Mouse (Mus musculus) regulatory T cell (primary cell): ENCODE results near the gene Enpp1.

ENCODE experiments used
- in situ Hi-C: fragments of 300-600 bp; cut with MboI, MseI; formaldehyde crosslinking; loops from one replicate; pipeline ENCODE4 v1.15.1; 2025; ENCODE audit warnings: high pct_unique_total_duplicates

Gene Enpp1

GRCm38 (mm10) chr10:24711480-24712366 is at the start of gene Enpp1:
Gene Enpp1 (minus strand): TSS chr10:24712159.
- in situ Hi-C loops = loop anchor here (10.0 kb wide), 1 partner anchor 297 kb away; no protein-coding TSS in a partner anchor

GRCm38 (mm10) chr10:24758326-24758915 is 46.5 kb upstream of the Enpp1 start:
- in situ Hi-C loops = loop anchor here (10.0 kb wide), 1 partner anchor 114 kb away; no protein-coding TSS in a partner anchor

DNA sequence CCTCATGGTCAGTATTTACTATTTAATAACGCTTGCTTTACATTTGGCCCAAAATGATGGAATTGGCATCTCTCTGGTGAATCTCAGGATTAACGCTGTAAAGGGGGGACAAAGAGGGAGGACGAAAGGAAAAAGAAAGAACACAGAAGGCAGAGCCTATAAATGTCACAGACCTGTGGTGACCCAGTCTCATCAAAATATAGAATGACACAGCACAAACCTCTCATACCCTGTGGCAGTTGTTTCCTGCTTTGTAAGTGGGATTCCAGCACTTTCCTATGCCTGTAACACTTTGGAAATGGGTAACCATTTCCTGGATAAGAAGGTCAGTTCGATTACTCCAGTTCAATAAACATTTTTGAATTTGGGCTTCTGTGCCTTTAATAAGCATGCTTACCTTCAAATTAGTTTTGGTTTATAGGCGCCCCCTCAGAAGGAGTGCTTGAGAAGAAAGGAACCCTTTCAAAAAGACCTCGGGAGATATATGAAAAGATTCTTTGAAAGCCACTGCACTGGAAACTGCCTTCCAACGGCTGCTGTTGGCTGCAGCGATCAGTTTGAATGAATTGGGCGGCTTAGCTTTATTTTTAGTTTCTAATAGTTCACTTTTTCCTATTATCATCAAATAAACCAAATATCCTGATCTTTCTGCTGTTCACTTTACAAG is 43.0 kb upstream of the Enpp1 start:
- in situ Hi-C loops = loop anchor here (10.0 kb wide), 1 partner anchor 110 kb away; no protein-coding TSS in a partner anchor

DNA sequence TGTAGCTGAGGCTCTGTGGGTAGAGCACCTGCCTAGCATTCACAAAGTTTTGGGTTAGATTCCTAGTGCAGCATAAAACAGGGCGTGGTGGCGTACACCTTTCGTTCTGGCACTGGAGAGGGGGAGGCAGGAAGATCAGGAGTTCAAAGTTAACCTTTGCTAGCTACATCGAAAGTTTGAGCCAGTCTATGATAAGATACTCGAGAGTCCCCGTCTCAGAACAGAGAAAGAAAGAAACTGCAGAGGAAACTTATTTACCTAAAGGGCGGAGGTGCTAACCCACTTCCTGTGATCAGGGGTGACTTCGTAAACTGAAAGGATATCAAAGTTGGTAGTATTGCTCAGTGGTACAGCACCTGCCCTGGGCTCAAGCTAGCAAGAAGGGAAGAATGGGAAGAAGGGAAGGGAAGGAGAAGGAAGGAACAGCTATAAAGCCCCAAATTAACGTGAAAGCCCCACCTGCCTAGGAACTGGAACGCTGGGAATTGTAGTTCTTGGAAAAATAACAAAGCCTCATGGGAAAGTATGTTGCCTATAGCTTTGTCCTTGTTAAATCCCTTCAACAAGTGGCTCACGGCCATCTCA is 42.4 kb upstream of the Enpp1 start:
- in situ Hi-C loops = loop anchor here (10.0 kb wide), 1 partner anchor 110 kb away; no protein-coding TSS in a partner anchor

DNA sequence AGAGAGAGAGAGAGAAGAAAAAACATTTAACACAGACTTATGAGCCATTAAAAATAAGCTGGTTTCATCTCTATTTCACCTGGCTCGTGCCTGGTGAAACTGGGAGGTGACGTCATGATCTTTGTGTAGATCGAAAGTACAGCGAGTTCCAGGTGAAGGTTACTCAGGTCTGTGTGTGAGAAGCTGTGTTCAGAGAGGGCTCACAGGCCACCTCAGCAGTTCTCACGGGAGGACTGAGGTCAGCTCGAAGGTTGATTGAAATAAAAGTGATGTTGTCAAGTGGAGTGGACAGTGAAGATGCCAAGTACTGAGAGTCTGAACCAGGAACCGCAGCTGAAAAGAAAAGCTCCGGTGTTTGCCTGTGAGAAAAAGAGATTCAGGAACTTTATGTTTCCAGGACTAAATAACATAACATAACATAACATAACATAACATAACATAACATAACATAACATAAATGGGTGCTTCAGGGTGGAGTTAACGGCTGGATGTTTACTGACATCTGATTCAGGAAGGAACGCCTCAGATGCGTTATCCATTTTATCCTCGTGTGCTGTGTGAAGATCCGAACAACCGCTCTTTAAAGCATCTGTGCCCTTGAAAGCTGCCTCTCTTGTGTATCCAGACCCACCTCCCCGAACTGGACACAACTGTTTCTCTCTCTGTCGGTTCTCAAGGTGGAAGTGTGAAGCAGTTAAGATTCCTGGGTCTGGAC is 41.7 kb upstream of the Enpp1 start:
- in situ Hi-C loops = loop anchor here (10.0 kb wide), 1 partner anchor 109 kb away; no protein-coding TSS in a partner anchor

DNA sequence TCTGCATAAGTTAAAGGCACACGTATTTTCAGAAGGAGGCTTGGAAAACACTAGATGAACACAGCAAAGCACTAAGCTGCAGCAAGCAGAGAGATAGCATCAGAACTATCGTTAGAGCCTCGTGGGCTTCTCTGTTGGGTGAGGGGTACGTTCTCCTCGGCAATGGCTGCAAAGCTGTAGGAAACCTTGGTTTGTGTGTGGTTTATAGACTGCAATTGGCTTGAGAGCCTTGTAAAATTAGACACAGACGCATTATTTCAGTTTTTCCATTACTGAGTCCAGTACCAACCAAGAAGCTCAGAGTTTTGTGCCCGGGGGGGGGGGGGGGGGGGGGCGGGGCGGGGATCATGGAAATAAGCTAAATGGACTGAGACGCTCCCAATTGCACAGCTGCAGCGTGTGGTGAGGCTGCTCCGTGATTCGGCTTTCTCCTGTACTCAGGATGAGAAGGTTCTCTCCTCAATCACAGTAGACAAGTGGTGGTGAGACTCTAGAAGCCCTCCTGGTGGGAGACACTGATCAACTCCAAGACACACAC is 31.1 kb upstream of the Enpp1 start:
- in situ Hi-C loops = no loop called here

DNA sequence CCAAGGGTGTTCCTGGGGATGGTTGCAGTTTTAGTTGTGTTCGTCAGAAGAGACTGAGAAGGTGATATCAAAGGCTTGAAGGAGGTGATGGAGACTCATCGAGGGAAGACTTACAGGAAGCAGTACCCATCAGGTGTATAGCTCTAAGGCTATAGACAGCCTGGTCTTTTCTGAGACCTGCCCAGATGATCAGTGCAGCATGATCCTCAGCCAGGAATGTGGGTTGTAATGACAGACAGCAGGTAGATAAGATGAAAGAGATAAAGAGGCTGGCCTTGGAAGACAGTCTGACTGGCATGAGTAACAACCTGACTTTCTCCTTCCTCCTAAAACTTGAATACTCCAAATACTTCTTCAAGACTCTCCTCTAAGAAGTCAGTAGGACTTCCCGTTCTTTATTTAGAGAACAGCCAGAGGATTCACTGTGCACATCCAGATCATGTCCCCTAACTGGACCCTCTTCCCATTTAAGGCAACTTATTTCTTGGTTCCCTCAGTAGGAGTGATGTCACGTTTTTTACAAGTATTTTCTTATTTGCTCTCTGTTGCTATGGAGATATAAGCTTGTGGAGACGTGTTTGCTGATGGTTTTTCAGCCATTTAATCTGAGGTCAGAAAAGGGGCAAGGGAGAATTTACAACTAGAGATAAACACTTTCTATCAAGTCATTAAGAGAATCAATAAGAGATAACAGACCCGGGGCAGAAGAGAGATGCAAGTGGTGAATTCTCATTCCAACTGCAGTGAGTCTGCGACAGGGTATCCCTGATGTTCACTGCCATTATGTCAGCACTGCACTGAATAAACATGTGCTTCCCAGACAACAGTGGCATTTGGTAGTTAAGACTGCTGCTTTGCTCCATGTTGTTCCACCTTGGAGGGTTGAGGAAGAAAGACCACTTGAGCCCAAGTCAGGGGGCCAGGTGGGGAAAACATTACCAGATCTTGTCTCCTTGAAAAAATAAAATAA is 29.6 kb upstream of the Enpp1 start:
- in situ Hi-C loops = no loop called here

DNA sequence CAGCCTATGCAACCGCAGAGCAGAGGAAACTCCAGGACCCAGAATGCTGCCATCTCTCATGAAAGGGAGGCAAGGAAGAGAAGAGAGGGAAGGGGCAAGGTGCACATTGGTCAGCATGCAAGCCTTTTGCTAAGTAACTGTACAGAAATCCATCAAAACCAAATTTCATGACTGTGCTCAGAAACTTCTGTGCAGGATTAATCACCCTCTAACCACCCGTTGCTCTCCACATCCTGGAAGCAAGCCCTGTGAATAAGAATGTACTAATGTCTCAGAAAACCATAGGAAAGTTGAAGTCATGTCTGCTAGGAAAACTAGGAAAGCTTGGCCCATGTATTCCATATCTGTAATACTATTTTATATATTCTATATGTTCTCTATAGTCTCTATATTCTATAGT is 27.2 kb upstream of the Enpp1 start:
- in situ Hi-C loops = loop anchor here (5.0 kb wide), 1 partner anchor 98 kb away; no protein-coding TSS in a partner anchor

GRCm38 (mm10) chr10:24738456-24738855 is 26.5 kb upstream of the Enpp1 start:
- in situ Hi-C loops = loop anchor here (5.0 kb wide), 1 partner anchor 99 kb away; no protein-coding TSS in a partner anchor

GRCm38 (mm10) chr10:24735027-24735777 is 23.2 kb upstream of the Enpp1 start:
- in situ Hi-C loops = loop anchor here (5.0 kb wide), 1 partner anchor 102 kb away; no protein-coding TSS in a partner anchor

- in situ Hi-C loops = no loop called here
Observed at GRCm38 (mm10) chr10:24727478-24727877, 15.5 kb upstream of the Enpp1 start.

GRCm38 (mm10) chr10:24725197-24725596 is 13.2 kb upstream of the Enpp1 start:
- in situ Hi-C loops = no loop called here

DNA sequence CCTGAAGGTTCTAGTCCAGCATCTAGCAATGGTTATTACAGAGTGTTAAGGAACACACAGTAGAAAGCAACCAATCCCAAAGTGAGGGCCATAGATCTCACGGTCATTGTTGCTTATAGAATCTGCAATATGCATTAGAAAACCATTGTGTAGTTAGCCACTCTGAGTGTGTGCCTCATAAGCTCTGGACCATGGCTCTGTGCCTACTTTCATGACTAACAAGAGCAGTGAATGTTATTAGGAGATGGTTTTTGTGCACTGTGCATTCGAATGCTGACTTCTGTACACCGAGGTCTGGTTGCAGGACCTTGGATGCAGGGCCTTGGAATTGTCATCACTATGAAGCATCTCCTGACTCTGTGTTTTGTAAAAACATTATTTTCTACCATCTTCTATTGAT is 9.9 kb upstream of the Enpp1 start:
- in situ Hi-C loops = no loop called here

DNA sequence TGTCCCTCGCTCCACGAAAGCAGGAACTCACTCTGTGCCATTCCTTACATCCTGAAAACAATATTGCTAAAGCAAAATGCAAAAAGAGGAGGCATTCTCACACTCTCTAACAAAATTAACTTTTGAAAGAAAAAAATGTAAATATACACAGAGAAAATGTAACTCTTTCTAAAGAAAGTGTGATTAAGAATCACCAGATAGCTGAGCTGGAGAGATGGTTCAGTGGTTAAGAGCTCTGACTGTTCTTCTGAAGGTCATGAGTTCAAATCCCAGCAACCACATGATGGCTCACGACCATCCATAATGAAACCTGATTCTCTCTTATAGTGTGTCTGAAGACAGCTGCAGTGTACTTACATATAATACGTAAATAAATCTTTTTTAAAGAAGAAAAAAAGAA is 7.4 kb upstream of the Enpp1 start:
- in situ Hi-C loops = loop anchor here (10.0 kb wide), 1 partner anchor 305 kb away; no protein-coding TSS in a partner anchor

DNA sequence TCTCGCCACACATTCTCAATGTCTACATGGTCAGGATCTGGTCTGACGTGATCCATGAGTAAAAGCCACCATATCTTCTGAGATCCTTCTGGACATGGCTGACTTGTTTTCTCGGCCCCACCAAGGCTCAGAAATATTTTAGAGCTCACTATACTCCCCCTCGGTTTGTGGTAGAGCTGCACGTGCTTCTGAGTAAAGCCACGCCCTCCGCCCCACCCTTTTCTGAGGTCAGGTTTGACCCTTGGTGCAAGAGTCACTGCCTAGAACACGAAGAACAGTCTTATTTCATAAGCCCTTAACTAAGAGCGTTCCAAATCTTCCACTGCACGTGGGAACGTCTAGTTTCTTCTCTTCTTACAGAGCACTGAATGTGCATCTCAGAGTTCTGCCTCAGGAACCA is 6.8 kb upstream of the Enpp1 start:
- in situ Hi-C loops = loop anchor here (10.0 kb wide), 1 partner anchor 304 kb away; no protein-coding TSS in a partner anchor

DNA sequence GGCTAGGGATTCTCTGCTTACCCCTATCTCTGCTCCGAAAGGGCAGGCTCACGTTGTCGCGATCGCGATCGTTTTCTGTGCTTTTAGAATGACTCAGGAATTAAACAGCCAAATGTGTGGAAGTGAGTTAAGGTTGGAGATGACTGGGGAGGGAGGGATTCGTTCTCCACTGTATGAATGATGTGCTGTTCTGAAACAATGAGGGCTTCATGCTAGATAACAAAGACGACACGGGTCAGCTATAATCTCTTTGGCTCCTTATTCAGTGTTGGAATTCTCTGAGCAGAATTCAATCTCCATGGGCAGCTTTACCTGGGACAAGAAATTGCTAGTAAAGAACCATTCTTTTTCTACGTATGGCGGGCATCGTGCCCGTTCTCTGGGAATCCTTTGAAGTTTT is 6.1 kb upstream of the Enpp1 start:
- in situ Hi-C loops = loop anchor here (10.0 kb wide), 1 partner anchor 303 kb away; no protein-coding TSS in a partner anchor

GRCm38 (mm10) chr10:24716232-24716631 is 4.3 kb upstream of the Enpp1 start:
- in situ Hi-C loops = loop anchor here (10.0 kb wide), 1 partner anchor 301 kb away; no protein-coding TSS in a partner anchor

- in situ Hi-C loops = loop anchor here (10.0 kb wide), 1 partner anchor 298 kb away; no protein-coding TSS in a partner anchor
Observed at GRCm38 (mm10) chr10:24712901-24713300, 942 bp upstream of the Enpp1 start.
